Mouse (Mus musculus) MEL (cell line): Measurements from ENCODE around the gene Sclt1. TPM values are rescaled to one million over a fixed set of nuclear protein-coding genes. Genes with fewer than 3 reads are reported as not detected.
A peak's percentile ranks its signal among the peaks of the same experiment; 100 is the strongest.

Source experiments
- DNase-seq: peaks from one replicate; pipeline ENCODE4 v3.0.0; 2011; ENCODE audit warnings: low read depth, low spot score
- H3K27ac ChIP-seq: 2 replicates; pipeline ENCODE4 v1.5.1; 2012; ENCODE audit warnings: low read depth, mild to moderate bottlenecking, control low read depth, low read length, moderate library complexity; ENCODE audit not compliant: control insufficient read depth
- H3K27me3 ChIP-seq, 2 experiments: fragments of 150-350 bp in 1 of 2; sonication (generic) in 1 of 2; 2 replicates each; pipeline ENCODE4 v1.6.1; 2012; ENCODE audit warnings: low read length in 2 of 2, mild to moderate bottlenecking in 2 of 2, improper control_type of control experiment in 1 of 2, moderate library complexity in 1 of 2; ENCODE audit not compliant: insufficient read depth in 2 of 2, control insufficient read depth in 1 of 2
- H3K36me3 ChIP-seq, 2 experiments: 2 replicates each; pipeline ENCODE4 v1.6.1; 2012 to 2014; ENCODE audit warnings: low read length in 2 of 2, improper control_type of control experiment in 1 of 2, inconsistent platforms in 1 of 2, mild to moderate bottlenecking in 1 of 2; ENCODE audit not compliant: insufficient read depth in 2 of 2, control insufficient read depth in 1 of 2
- H3K4me1 ChIP-seq, 2 experiments: fragments of 150-350 bp in 1 of 2; sonication (generic) in 1 of 2; 2 replicates each; pipeline ENCODE4 v1.6.1; 2012; ENCODE audit warnings: low read length in 2 of 2, improper control_type of control experiment in 1 of 2, mild to moderate bottlenecking in 1 of 2; ENCODE audit not compliant: insufficient read depth in 2 of 2, control insufficient read depth in 1 of 2
- H3K4me3 ChIP-seq, 2 experiments: fragments of 150-350 bp in 1 of 2; sonication (generic) in 1 of 2; 2 replicates each; pipeline ENCODE4 v1.5.1; 2012; ENCODE audit warnings: low read depth in 2 of 2, low read length in 2 of 2, mild to moderate bottlenecking in 2 of 2, moderate library complexity in 2 of 2, control low read depth in 1 of 2, improper control_type of control experiment in 1 of 2; ENCODE audit not compliant: control insufficient read depth in 1 of 2, insufficient read depth in 1 of 2
- H3K79me2 ChIP-seq: 2 replicates; pipeline ENCODE4 v1.6.1; 2012; ENCODE audit warnings: mild to moderate bottlenecking, low read length, moderate library complexity; ENCODE audit not compliant: control insufficient read depth, poor library complexity, insufficient read depth
- H3K9ac ChIP-seq: 2 replicates; pipeline ENCODE4 v1.6.1; 2012; ENCODE audit warnings: low read depth, mild to moderate bottlenecking, control low read depth, low read length, moderate library complexity; ENCODE audit not compliant: control insufficient read depth, poor library complexity, severe bottlenecking
- H3K9me3 ChIP-seq: fragments of 150-350 bp; sonication (generic); replicated peaks from 2 replicates; pipeline ENCODE4 v1.6.1; 2012; ENCODE audit warnings: mild to moderate bottlenecking, low read length, improper control_type of control experiment, moderate library complexity; ENCODE audit not compliant: insufficient read depth
- ELF1 ChIP-seq: IDR thresholded peaks from 2 replicates; pipeline ENCODE4 v1.6.1; 2014; ENCODE audit warnings: low read depth, mild to moderate bottlenecking, inconsistent platforms, low read length, improper control_type of control experiment, moderate library complexity
- ZMIZ1 ChIP-seq: IDR thresholded peaks from 2 replicates; pipeline ENCODE4 v1.6.1; 2012; ENCODE audit warnings: low read depth, mild to moderate bottlenecking, inconsistent platforms, low read length, improper control_type of control experiment, moderate library complexity
- polyA plus RNA-seq, 2 experiments: library from polyadenylated mRNA; stranded (reverse) in 1 of 2; unstranded in 1 of 2; fragments of >175 nt in 1 of 2; fragments of >200 nt in 1 of 2; gene quantifications; 2 replicates each; pipeline versions ENCODE4 v1.2.1 to v1.2.4; 2012; ENCODE audit warnings: low replicate concordance in 2 of 2, low read depth in 1 of 2; ENCODE audit not compliant: insufficient read length in 2 of 2, insufficient read depth in 1 of 2, missing spikeins in 1 of 2
- total RNA-seq: library from RNA; depleted of rRNA; stranded (reverse); fragments of 300-350 nt; gene quantifications from 2 replicates; pipeline ENCODE4 v1.2.3, GENCODE M21; 2012; rRNA removed

Sclt1 gene
- total and polyA plus RNA-seq, 3 experiments = 6.4 to 8.7 TPM; not detected in 1

GRCm38 (mm10) chr3:41577240-41577639 lies 165.1 kb downstream of the Sclt1 start:
- Histone ChIP-seq H3K36me3 (peaks cover 20 to 38% of the 10 kb centered on the region in 2 experiments), H3K79me2 (peaks cover 97% of the 10 kb centered on the region), H3K9me3 (no peaks in the 10 kb centered on the region), H3K27ac (no peak overlapping the region), H3K4me3 (no peak overlapping the region), H3K27me3 (no peaks in the 10 kb centered on the region), H3K4me1 (peaks cover 0 to 6% of the 10 kb centered on the region in 2 experiments; a peak in 2 of 4 replicates), H3K9ac (no peak overlapping the region)
- DNase-seq = no peak
- TF ChIP-seq ELF1 = no peak
- TF ChIP-seq ZMIZ1 = 0 out of 2 replicates have a peak, but pooled peaks have one; percentile 4

Other genes with a start within 250 kb of the Sclt1 start
- 98.8 and 116 TPM in 2 replicates for gene Jade1, start 186.8 kb downstream of the Sclt1 start, total RNA-seq
- gene Jade1, start 186.8 kb downstream of the Sclt1 start, polyA plus RNA-seq = 100 to 1,000 TPM; 134 to 150 TPM
- gene D3Ertd751e, start 97 bp upstream of the Sclt1 start, total RNA-seq = 3.3 and 5.1 TPM in 2 replicates
- gene D3Ertd751e, start 97 bp upstream of the Sclt1 start, polyA plus RNA-seq = 1 to 10 TPM in 1 of 2 experiments, not detected in 1; 8.6 TPM